Mouse (Mus musculus): Measurements from ENCODE around the gene Spocd1.

- TF ChIP-seq POLR2A (IDR thresholded peaks at IDR 0.05; ENCODE audit: borderline replicate concordance, extremely low read depth, insufficient read depth, insufficient read length, poor library complexity, severe bottlenecking), result no peak
- no peak for TF ChIP-seq CTCF (IDR thresholded peaks at IDR 0.05; ENCODE audit: borderline replicate concordance, extremely low read depth, insufficient read depth, insufficient read length)
These were observed 8.3 kb upstream of the Spocd1 start for GRCm38 (mm10) chr4:129920542-129921313.
